Mouse (Mus musculus) embryo, embryonic 9.5 days (tissue): Measurements from ENCODE around the gene Trappc3l.
"Not testable (repeated sequence)": the region's sequence is repeated elsewhere in the genome, so short reads cannot be mapped to it uniquely, and the experiment has no call there.

Experiments
- DNase-seq: peaks from one replicate; pipeline ENCODE4 v3.0.0-alpha.2; 2017; ENCODE audit errors: extremely low spot score

Gene Trappc3l

GRCm38 (mm10) chr10:34037401-34037800 lies at the start of gene Trappc3l:
Trappc3l (plus strand) TSS chr10:34037597.
- no peak for DNase-seq

DNA sequence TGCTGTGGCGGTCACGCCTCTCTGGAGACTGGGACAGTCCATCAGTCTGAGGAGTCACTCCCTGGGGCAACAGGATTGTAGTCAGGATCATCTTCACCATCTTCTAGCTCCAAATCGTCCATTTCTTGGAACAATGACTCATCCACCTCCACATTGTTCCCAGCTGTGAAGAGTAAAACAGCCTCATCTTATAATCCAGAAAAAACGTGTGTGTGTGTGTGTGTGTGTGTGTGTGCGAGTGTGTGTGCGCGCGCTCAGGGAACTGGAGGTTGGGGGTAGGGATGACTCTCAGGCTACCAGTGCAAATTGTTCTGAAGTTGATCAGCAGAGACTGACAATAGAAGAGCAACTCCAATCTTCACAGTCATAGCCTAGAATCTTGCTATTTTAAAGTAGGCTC lies 40.7 kb upstream of the Trappc3l start:
- DNase-seq: not testable (repeated sequence)

DNA sequence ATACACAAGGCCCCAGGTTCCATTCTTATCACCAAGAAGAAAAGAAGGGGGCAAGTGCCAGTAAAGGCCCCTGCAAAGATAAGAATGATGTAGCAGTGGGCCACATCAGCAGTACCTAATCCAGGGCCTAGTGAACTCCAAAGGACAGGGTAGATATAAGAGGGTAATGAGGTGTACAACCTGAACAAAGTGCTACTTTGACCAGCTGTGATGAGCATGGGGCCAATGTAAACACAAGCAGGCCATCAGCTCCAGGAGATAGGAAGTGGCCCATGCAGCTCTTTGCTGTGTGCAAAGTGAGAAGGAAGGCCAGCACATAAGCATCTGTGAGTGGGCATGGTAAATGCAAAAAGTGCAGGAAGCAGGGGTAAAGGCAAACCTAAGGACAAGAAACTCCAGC lies 39.0 kb upstream of the Trappc3l start:
- no peak for DNase-seq

DNA sequence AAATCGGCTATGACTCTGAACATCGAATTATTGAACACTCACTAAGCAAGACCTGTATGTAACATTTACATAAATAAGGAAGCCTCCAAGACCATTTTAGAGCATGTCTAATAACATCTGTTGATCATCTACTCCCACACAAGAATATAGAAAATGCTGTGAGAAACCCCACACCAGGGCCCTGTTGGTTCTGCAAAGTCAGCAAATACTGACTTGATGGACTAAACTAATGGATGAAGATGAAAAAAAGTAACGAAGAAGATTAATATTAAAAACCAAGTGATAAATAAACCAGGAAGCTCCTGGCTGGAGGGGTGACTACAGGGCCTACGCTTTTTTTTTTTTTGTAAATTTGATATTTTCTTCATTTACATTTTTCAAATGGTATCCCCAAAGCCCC lies 24.8 kb upstream of the Trappc3l start:
- DNase-seq: no peak

DNA sequence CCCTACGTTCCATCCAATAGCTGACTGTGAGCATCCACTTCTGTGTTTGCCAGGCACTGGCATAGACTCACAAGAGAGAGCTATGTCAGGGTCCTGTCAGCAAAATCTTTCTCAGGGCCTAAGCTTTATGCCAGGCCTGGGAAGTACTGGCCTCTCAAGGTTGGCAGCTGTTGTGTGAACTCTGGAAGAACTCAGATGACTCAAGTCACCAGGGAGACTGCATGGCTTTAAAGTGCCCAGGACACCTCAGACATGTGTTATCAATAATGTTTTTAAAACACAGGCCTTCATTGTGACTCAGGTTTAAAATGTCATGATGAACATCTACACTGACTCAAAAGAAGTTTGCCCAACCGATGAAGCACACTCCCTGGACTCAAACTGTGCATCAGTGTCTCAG lies 24.2 kb upstream of the Trappc3l start:
- no peak for DNase-seq

- DNase-seq: no peak
Measured at GRCm38 (mm10) chr10:34018746-34019301, 18.6 kb upstream of the Trappc3l start.

GRCm38 (mm10) chr10:34019302-34020075 lies 17.9 kb upstream of the Trappc3l start, which contains the start of gene Rwdd1:
Rwdd1 (minus strand) TSS chr10:34019624.
- DNase-seq: peak; percentile 97

DNA sequence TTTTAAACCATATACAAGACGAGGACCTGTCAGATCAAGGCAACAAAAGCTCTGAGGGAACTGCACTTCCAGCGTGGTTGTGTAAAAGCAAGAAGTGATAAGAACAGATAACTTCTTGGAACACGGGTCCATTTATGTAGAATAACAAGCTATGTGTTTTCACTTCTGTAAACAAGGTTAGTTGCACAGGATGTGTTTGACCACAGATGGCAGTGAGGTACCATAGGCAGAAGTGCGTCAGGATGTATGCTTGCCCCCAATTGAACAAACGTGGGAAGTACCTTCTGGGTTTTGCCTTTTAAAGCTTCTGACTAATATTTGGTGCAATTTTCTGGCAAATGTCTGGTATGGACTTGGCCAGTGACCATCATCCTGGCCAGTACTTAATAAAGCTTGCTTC lies 7.1 kb upstream of the Trappc3l start:
- no peak for DNase-seq

DNA sequence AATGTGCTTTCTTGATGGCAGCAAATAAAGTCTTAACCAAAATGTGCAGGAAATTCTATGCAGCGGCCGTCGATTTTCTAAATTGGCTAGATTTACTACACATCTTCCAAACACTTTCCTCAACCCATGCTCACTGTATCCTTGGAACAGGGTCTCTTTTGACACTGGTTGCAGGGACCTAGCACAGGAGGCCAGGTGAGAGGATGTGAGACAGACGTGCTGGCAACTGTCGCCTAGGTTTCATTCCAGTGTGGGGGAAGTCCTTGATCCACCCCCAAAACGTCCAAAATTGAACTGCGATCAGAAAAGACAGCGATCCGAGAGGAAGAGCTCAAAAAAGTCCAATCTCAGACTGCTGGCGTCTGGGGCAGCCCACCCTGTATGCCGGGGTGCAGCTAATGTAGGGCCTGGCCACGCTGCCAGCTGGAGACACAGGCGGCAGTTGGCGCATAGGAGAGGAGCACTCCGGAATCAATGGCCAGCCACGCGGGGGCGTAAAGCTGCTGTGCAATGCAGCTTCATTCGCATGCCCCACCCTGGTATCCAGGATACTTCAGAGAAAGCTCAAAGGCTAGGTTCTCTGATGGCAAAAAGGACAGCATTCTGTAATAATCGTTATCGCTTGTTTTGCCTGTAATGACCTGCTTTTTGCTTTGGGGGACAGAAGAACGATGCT lies 3.6 kb upstream of the Trappc3l start:
- DNase-seq: peak; percentile 81

GRCm38 (mm10) chr10:34036587-34036986 lies 810 bp upstream of the Trappc3l start:
- DNase-seq: peak; percentile 38

GRCm38 (mm10) chr10:34044210-34044609 lies 6.8 kb downstream of the Trappc3l start, which contains the start of gene Calhm4:
Calhm4 (minus strand) TSS chr10:34044310.
- DNase-seq: no peak

DNA sequence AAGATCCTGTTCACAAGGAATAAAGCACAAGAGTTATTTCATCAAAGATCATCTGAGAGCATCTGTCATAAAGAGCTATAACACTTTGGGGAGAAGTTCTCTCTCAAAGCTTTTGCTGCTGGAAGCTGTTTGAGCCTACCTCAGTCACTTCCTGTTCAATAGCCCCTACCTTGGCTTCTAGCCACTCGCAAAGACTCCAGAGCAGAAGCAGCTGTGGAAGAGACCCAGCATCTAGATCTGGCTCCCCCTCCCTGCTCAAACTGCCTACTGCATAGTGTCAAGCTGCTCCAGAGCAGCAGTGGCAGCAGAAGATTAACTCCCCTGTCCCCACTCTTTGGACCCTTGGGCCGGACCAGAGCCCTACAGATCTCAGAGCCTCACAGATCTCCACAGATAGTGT lies 16.6 kb downstream of the Trappc3l start:
- no peak for DNase-seq

- DNase-seq: no peak
Measured at GRCm38 (mm10) chr10:34066591-34066990, 29.2 kb downstream of the Trappc3l start.

DNA sequence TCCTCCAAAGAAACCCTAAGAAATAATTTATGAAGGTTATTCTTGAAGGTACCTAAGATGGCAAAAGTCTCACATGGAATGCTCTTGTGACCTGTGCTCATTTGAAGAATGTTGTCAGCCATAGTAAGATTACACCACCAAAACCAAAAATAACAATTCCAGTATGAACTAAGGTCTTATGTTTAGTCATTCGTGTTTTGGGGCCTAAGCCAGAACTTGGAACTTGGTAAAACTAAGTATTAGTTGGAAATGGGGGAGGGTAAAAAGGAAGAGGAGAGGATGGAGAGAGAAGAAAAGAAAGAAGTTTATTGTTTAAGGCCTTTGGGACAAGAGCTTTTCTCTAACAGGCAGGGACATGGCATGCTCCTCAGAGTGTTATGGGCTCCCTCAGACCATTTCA lies 32.2 kb downstream of the Trappc3l start:
- DNase-seq: no peak

DNA sequence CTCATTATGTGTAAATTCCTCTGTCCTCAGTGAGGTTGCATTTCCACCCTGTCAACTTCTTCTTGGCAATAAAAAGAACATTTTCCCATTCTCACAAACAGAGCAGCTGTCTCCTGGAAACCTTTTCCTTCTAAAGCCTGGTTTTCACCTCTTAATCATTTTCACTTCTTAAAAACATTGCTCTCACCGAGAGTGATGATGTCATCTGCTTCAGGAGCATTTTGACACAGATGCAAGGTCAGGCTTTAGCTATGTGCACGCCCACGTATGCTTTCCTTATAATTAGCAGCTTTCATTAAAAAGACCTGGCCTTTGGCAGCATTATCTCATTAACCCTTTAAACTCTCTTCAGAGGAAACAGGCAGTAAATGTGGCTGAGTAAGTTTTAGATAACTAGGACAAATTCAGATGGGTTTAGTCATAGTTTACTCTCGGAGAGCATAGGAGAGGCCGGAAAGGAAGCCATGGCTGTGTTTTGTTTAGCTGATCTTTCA lies 33.6 kb downstream of the Trappc3l start:
- DNase-seq: no peak

GRCm38 (mm10) chr10:34071650-34072049 lies 34.3 kb downstream of the Trappc3l start:
- no peak for DNase-seq

DNA sequence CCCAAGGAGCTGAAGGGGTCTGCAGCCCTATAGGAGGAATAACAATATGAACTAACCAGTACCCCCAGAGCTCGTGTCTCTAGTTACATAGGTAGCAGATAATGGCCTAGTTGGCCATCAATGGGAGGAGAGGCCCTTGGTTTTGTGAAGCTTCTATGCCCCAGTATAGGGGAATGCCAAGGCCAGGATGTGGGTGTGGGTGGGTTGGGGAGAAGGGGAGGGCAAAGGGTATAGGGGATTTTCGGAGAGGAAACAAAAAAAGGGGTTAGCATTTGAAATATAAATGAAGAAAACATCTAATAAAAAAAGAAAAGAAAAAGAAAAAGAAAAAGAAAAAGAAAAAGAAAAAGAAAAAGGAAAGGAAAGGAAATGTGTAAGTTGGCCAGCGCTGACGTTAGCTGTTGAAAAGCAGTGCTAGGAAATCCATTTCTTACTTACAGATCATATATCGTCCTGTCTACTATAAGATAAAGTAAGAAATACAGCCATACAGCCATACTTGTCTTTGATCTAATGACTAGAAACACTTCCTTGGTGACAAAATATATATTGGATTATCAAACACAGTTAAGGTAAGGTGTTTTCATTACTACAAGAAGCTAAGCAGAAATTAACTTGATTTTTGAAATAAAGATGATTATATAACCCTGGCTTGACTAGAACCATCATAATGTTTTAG lies 37.3 kb downstream of the Trappc3l start:
- DNase-seq: no peak

DNA sequence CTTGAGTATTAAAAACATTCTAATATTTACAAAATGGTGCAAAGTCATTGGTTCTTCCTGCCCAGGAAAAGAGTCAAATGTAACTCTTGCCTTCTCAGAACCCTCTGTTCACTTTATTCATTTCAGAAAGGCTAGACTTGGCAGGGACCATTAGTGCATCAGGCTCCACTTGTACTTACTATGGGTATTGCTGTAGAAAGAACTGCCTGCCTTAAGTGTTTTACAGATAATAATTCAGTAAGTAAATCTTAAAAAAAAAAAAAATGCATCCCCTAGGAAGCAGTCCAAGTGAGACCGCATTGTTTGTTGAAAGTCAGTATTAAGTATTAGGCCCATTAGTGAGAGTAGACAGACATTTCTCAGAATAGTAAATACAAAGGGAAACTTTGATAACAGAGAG lies 49.1 kb downstream of the Trappc3l start:
- no peak for DNase-seq

DNA sequence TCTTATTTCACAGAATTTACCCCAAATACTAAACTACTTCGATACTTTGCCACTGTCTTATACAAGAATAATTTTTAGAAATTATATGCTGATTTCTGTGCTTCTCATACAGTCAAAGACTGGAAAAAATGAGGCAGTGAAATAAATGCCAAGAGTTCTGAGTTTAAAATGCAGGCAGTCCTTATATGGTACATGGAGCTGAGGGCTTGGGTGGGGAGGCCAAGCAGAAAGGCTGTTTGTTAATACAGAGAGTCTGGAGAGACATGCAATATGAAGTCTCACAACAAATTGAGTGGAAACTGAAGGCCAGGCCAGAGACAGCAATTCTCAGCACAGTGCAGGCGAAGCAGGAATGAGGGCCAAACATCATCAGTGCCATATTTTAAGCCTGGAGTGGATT lies 51.1 kb downstream of the Trappc3l start:
- no peak for DNase-seq

DNA sequence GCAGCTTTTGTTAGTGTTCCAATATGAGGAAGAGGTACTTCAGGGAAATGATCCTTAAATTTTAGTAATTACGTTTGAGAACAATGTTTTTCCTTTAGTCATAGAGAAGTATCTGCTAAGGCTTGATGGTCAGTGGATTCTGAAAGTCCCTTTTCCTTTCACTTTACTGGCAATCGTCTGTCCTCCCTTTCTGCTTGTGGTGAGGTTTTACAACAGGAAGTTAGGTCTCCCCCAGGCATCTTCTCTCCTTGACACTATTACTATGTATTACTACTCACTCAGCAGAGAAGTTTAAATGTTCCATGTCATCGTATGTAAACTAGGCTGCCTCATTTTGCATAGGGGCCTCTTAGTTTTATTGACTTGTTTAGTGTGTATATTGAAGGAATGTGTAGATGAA lies 52.1 kb downstream of the Trappc3l start:
- no peak for DNase-seq

- no peak for DNase-seq
Measured at GRCm38 (mm10) chr10:34090481-34090880, 53.1 kb downstream of the Trappc3l start.

GRCm38 (mm10) chr10:34091888-34092287 lies 54.5 kb downstream of the Trappc3l start:
- DNase-seq: no peak
